Mouse (Mus musculus) adrenal gland, postnatal 4 days (tissue): ENCODE results near the gene Vps4a. TPM values are rescaled to one million over a fixed set of nuclear protein-coding genes. Genes with fewer than 3 reads are reported as not detected.

ENCODE experiments used
- DNase-seq, 2 experiments: peaks; one replicate each; pipeline ENCODE4 v3.0.0; 2021 to 2022; ENCODE audit warnings: low spot score in 2 of 2, mixed read lengths in 2 of 2
- total RNA-seq, 2 experiments: library from RNA; stranded (reverse); gene quantifications; 2 replicates each; pipeline ENCODE4 v1.2.3; 2021

Gene Vps4a
- total RNA-seq, 2 experiments from 2014 or later = 69.6 to 72.7 TPM

GRCm38 (mm10) chr8:107048061-107048941 is 17.3 kb downstream of the Vps4a start, which contains the start of gene Pdf:
Gene Pdf, minus strand, starts transcription at chr8:107048614.
- peak; percentile 61 to 69 for DNase-seq

GRCm38 (mm10) chr8:107049480-107049879 is 18.5 kb downstream of the Vps4a start:
- no peak for DNase-seq

GRCm38 (mm10) chr8:107052046-107052445 is 21.0 kb downstream of the Vps4a start:
- DNase-seq = no peak

GRCm38 (mm10) chr8:107056076-107056972 is 25.3 kb downstream of the Vps4a start, which contains the start of the genes Cog8 and Nip7:
Gene Cog8, minus strand, starts transcription at chr8:107056689.
Gene Nip7, plus strand, starts transcription at chr8:107056877.
- DNase-seq = peak; percentile 77 to 92

- DNase-seq = no peak
These were observed 25.9 kb downstream of the Vps4a start for GRCm38 (mm10) chr8:107056973-107057369.

GRCm38 (mm10) chr8:107062613-107063012 is 31.6 kb downstream of the Vps4a start:
- no peak for DNase-seq

GRCm38 (mm10) chr8:107065511-107066496 is 34.8 kb downstream of the Vps4a start, which contains the start of gene Tmed6:
Gene Tmed6, minus strand, starts transcription at chr8:107065644.
- no peak for DNase-seq

- no peak for DNase-seq
These were observed 42.7 kb downstream of the Vps4a start for GRCm38 (mm10) chr8:107073706-107074105.

- no peak for DNase-seq
These were observed 43.1 kb downstream of the Vps4a start for GRCm38 (mm10) chr8:107074128-107074527.

- DNase-seq = no peak
These were observed 45.3 kb downstream of the Vps4a start for GRCm38 (mm10) chr8:107076239-107076888.

GRCm38 (mm10) chr8:107085358-107085757 is 54.3 kb downstream of the Vps4a start:
- no peak for DNase-seq

- DNase-seq = no peak
These were observed 55.0 kb downstream of the Vps4a start for GRCm38 (mm10) chr8:107086018-107086417.

GRCm38 (mm10) chr8:107088526-107089063 is 57.6 kb downstream of the Vps4a start:
- DNase-seq = no peak

GRCm38 (mm10) chr8:107090531-107090930 is 59.5 kb downstream of the Vps4a start:
- DNase-seq = no peak

Other genes starting within 250 kb of the Vps4a start
- gene Has3, start 161.0 kb upstream of the Vps4a start, total RNA-seq = 1 to 10 TPM; 1.1 to 1.3 TPM
- 10 to 100 TPM; 45.1 to 47.0 TPM for gene Utp4, start 137.6 kb upstream of the Vps4a start, total RNA-seq
- 10 to 100 TPM; 37.2 to 39.0 TPM for gene Sntb2, start 95.5 kb upstream of the Vps4a start, total RNA-seq
- gene Pdf, start 17.4 kb downstream of the Vps4a start, total RNA-seq = 10 to 100 TPM; 33.5 to 38.3 TPM
- gene Cog8, start 25.5 kb downstream of the Vps4a start, total RNA-seq = 10 to 100 TPM; 32.4 to 37.4 TPM
- gene Nip7, start 25.7 kb downstream of the Vps4a start, total RNA-seq = 10 to 100 TPM; 57.7 to 60.0 TPM
- gene Tmed6, start 34.4 kb downstream of the Vps4a start, total RNA-seq = 1 to 10 TPM in 1 of 2 experiments, not detected in 1; 8.2 TPM
- gene Terf2, start 65.3 kb downstream of the Vps4a start, total RNA-seq = 10 to 100 TPM; 35.7 to 38.4 TPM
- gene Cyb5b, start 119.4 kb downstream of the Vps4a start, total RNA-seq = 100 to 1,000 TPM; 297 to 305 TPM